Mouse (Mus musculus): ENCODE measurements around the gene Msh3.

GRCm38 (mm10) chr13:92222763-92223162 is 132.0 kb downstream of the Msh3 start:
- TF ChIP-seq POLR2A (IDR thresholded peaks at IDR 0.05; ENCODE audit: control insufficient read depth, low read depth, low read length) (no peak), CTCF (IDR thresholded peaks at IDR 0.05; ENCODE audit: control insufficient read depth, insufficient read depth, insufficient replicate concordance, low read depth, low read length) (no peak)

Measured in testis, adult 2 months (tissue).